Mouse (Mus musculus): ENCODE measurements around the gene Epop.

Gene Epop

GRCm38 (mm10) chr11:97629576-97629975 is at the start of gene Epop:
TSS of gene Epop (minus strand) at chr11:97629702.
- DNase-seq, result peak; percentile 92 to 94

- no peak for DNase-seq
These were observed 48.8 kb upstream of the Epop start for GRCm38 (mm10) chr11:97678301-97678700.

GRCm38 (mm10) chr11:97677842-97678241 is 48.3 kb upstream of the Epop start:
- DNase-seq, result no peak

GRCm38 (mm10) chr11:97677381-97677780 is 47.9 kb upstream of the Epop start:
- no peak for DNase-seq

GRCm38 (mm10) chr11:97676050-97676754 is 46.7 kb upstream of the Epop start:
- no peak for DNase-seq

- no peak for DNase-seq
These were observed 43.6 kb upstream of the Epop start for GRCm38 (mm10) chr11:97673148-97673547.

GRCm38 (mm10) chr11:97671177-97671527 is 41.6 kb upstream of the Epop start:
- no peak for DNase-seq

GRCm38 (mm10) chr11:97670234-97671176 is 41.0 kb upstream of the Epop start:
- peak; percentile 43 to 60 for DNase-seq

GRCm38 (mm10) chr11:97669829-97670228 is 40.3 kb upstream of the Epop start:
- peak; percentile 86 to 96 for DNase-seq

- no peak for DNase-seq
These were observed 39.8 kb upstream of the Epop start for GRCm38 (mm10) chr11:97669268-97669667.

GRCm38 (mm10) chr11:97668160-97668559 is 38.7 kb upstream of the Epop start:
- DNase-seq, result no peak

GRCm38 (mm10) chr11:97666794-97667193 is 37.3 kb upstream of the Epop start:
- DNase-seq, result no peak

GRCm38 (mm10) chr11:97666221-97666620 is 36.7 kb upstream of the Epop start:
- no peak for DNase-seq

- no peak for DNase-seq
These were observed 35.9 kb upstream of the Epop start for GRCm38 (mm10) chr11:97665431-97665830.

GRCm38 (mm10) chr11:97664771-97665240 is 35.3 kb upstream of the Epop start:
- DNase-seq, result no peak

- no peak for DNase-seq
These were observed 34.8 kb upstream of the Epop start for GRCm38 (mm10) chr11:97664339-97664665.

GRCm38 (mm10) chr11:97663528-97664338 is 34.2 kb upstream of the Epop start:
- peak; percentile 46 to 54 for DNase-seq

- DNase-seq, result peak; percentile 87
These were observed 33.5 kb upstream of the Epop start, which contains the start of gene Mllt6 for GRCm38 (mm10) chr11:97662893-97663527. TSS of gene Mllt6 (plus strand) at chr11:97663414.

GRCm38 (mm10) chr11:97662207-97662892 is 32.8 kb upstream of the Epop start:
- no peak for DNase-seq

GRCm38 (mm10) chr11:97661648-97662133 is 32.2 kb upstream of the Epop start:
- DNase-seq, result peak in 1 of 2 experiments; percentile 53
